Mouse (Mus musculus) stomach, embryonic 16.5 days (tissue): ENCODE measurements around the gene Celsr1. TPM values are rescaled to one million over a fixed set of nuclear protein-coding genes. Genes with fewer than 3 reads are reported as not detected.

Experiments
- ATAC-seq: fragments of 200-750 bp; cut with Nextera tagmentation; 2 replicates; pipeline ENCODE4 v1.8.0; 2017; ENCODE audit warnings: moderate number of reproducible peaks, moderate TSS enrichment; ENCODE audit not compliant: insufficient read depth, low FRiP score
- H3K27ac ChIP-seq: fragments of 300-500 bp; sonication (generic); 2 replicates; pipeline ENCODE4 v1.5.1; 2014; ENCODE audit warnings: low read length
- H3K27me3 ChIP-seq: fragments of 300-500 bp; sonication (generic); 2 replicates; pipeline ENCODE4 v1.6.1; 2014; ENCODE audit warnings: low read length, control low read depth, mixed read lengths; ENCODE audit not compliant: control insufficient read depth, insufficient read depth
- H3K36me3 ChIP-seq: fragments of 300-500 bp; sonication (generic); 2 replicates; pipeline ENCODE4 v1.6.1; 2014; ENCODE audit warnings: low read length; ENCODE audit not compliant: control insufficient read depth, insufficient read depth
- H3K4me1 ChIP-seq: fragments of 300-500 bp; sonication (generic); 2 replicates; pipeline ENCODE4 v1.6.1; 2014; ENCODE audit warnings: low read length, control low read depth, mixed read lengths; ENCODE audit not compliant: control insufficient read depth, insufficient read depth
- H3K4me2 ChIP-seq: fragments of 300-500 bp; sonication (generic); 2 replicates; pipeline ENCODE4 v1.6.1; 2014; ENCODE audit warnings: low read depth, low read length, mixed read lengths
- H3K4me3 ChIP-seq: fragments of 300-500 bp; sonication (generic); replicated peaks from 2 replicates; pipeline ENCODE4 v1.5.1; 2014; ENCODE audit warnings: mild to moderate bottlenecking, low read length
- H3K9ac ChIP-seq: fragments of 300-500 bp; sonication (generic); 2 replicates; pipeline ENCODE4 v1.6.1; 2014; ENCODE audit warnings: low read length
- H3K9me3 ChIP-seq: fragments of 300-500 bp; sonication (generic); replicated peaks from 2 replicates; pipeline ENCODE4 v1.6.1; 2016; ENCODE audit warnings: low read length, control low read depth; ENCODE audit not compliant: control insufficient read depth
- WGBS: fragments of 180-500 bp; shearing (Covaris S2); extraction: QIAGEN DNeasy Blood & Tissue Kit; methylation state at CpG from one replicate; pipeline ENCODE4 v1.1.7; 2014; 5-methylcytosine and 5-hydroxymethylcytosine counted together
- polyA plus RNA-seq: library from polyadenylated mRNA; unstranded; fragments of >200 nt; fragmentation: Nextera tagmentation; extraction: Ambion mirVana; gene quantifications from 2 replicates; pipeline ENCODE4 v1.2.1, GENCODE M21; 2015

Celsr1 gene
- polyA plus RNA-seq, 1 experiment from 2014 or later: 2.7 TPM

GRCm38 (mm10) chr15:85987896-85988295 lies 45.7 kb downstream of the Celsr1 start:
- H3K36me3 ChIP-seq: no peaks in the 10 kb centered on the region
- H3K27ac ChIP-seq: no peak overlapping the region
- no peak overlapping the region for H3K4me2 ChIP-seq
- H3K9ac ChIP-seq: no peak overlapping the region
- no peak for ATAC-seq
- no peaks in the 10 kb centered on the region for H3K9me3 ChIP-seq
- WGBS: 66% methylated on average over 5 of the region's 5 CpGs
- H3K27me3 ChIP-seq: no peaks in the 10 kb centered on the region
- H3K4me1 ChIP-seq: 0 out of 2 replicates have a peak, but pooled peaks cover 6% of the 10 kb centered on the region
- no peak overlapping the region for H3K4me3 ChIP-seq

GRCm38 (mm10) chr15:85986170-85986569 lies 47.4 kb downstream of the Celsr1 start:
- no peak for ATAC-seq
- H3K4me1 ChIP-seq: 0 out of 2 replicates have a peak, but pooled peaks cover 3% of the 10 kb centered on the region
- H3K4me2 ChIP-seq: no peak overlapping the region
- H3K4me3 ChIP-seq: no peak overlapping the region
- H3K36me3 ChIP-seq: no peaks in the 10 kb centered on the region
- no peak overlapping the region for H3K27ac ChIP-seq
- H3K27me3 ChIP-seq: no peaks in the 10 kb centered on the region
- no peak overlapping the region for H3K9ac ChIP-seq
- 86% methylated on average over 4 of the region's 4 CpGs for WGBS
- H3K9me3 ChIP-seq: no peaks in the 10 kb centered on the region

GRCm38 (mm10) chr15:85985601-85986000 lies 48.0 kb downstream of the Celsr1 start:
- H3K9me3 ChIP-seq: no peaks in the 10 kb centered on the region
- no peaks in the 10 kb centered on the region for H3K4me1 ChIP-seq
- no peaks in the 10 kb centered on the region for H3K27me3 ChIP-seq
- WGBS: 78% methylated on average over 4 of the region's 4 CpGs
- H3K4me2 ChIP-seq: no peak overlapping the region
- no peak for ATAC-seq
- H3K4me3 ChIP-seq: no peak overlapping the region
- no peaks in the 10 kb centered on the region for H3K36me3 ChIP-seq
- H3K27ac ChIP-seq: no peak overlapping the region
- H3K9ac ChIP-seq: no peak overlapping the region

- WGBS: 84% methylated on average over 7 of the region's 7 CpGs
- Histone ChIP-seq H3K4me1 (no peaks in the 10 kb centered on the region), H3K4me3 (no peak overlapping the region), H3K9ac (no peak overlapping the region), H3K36me3 (no peaks in the 10 kb centered on the region), H3K9me3 (no peaks in the 10 kb centered on the region), H3K4me2 (no peak overlapping the region), H3K27me3 (no peaks in the 10 kb centered on the region), H3K27ac (no peak overlapping the region)
- ATAC-seq: no peak
These were observed 50.4 kb downstream of the Celsr1 start for GRCm38 (mm10) chr15:85983131-85983530.

DNA sequence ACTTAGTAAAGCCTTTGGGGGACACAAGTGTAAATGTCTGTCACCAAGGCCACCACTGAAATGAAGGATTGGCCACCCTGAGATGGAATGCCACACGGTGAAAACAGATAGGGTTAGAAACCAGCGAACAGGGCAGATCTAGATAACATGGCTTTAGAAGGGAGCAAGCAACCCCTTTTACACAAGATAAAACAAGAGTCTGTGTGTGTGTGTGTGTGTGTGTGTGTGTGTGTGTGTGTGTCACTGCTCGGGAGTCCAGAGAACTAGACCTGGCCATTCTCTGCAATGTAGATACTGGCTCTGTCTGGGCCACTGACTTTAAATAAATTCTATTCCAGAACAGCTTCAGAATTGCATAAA lies 51.2 kb downstream of the Celsr1 start:
- ATAC-seq: no peak
- Histone ChIP-seq H3K4me1 (no peaks in the 10 kb centered on the region), H3K9ac (no peak overlapping the region), H3K36me3 (no peaks in the 10 kb centered on the region), H3K4me3 (no peak overlapping the region), H3K27ac (no peak overlapping the region), H3K27me3 (no peaks in the 10 kb centered on the region), H3K4me2 (no peak overlapping the region), H3K9me3 (no peaks in the 10 kb centered on the region)
- 45% methylated on average over 3 of the region's 3 CpGs for WGBS

DNA sequence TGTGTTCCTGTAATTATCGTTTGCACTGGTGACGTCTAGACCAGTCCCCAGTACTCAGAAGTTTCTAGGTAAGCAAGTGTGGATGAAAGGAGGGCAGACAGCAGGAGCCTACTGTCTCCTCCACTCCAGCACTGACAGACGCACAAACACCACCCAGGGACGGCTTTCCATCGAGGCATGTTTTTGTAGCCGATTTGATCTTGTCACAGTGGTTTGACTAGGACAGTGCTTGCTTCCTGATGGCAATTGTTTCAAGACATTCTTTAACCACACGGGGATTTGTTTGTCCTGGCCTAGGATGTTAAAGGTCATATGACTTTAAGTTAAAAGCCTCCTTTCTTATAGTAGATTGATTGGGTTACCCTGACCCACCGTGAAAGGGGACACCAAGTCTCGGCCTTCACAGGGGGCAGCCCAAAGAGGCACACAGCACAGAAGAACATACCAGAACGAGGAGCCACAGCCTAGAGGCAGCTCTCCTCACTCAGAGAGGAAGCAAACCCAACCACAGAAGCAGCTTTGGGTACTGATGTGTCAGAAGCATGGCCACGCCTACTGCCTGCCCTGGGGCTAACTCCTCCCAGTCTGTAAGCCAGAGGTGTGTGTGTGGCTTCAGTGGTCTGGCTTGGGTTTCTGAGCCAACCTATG lies 51.7 kb downstream of the Celsr1 start:
- Histone ChIP-seq H3K9me3 (no peaks in the 10 kb centered on the region), H3K4me1 (no peaks in the 10 kb centered on the region), H3K27me3 (no peaks in the 10 kb centered on the region), H3K9ac (no peak overlapping the region), H3K4me3 (no peak overlapping the region), H3K4me2 (no peak overlapping the region), H3K27ac (no peak overlapping the region), H3K36me3 (no peaks in the 10 kb centered on the region)
- no peak for ATAC-seq
- 29% methylated on average over 11 of the region's 11 CpGs for WGBS

DNA sequence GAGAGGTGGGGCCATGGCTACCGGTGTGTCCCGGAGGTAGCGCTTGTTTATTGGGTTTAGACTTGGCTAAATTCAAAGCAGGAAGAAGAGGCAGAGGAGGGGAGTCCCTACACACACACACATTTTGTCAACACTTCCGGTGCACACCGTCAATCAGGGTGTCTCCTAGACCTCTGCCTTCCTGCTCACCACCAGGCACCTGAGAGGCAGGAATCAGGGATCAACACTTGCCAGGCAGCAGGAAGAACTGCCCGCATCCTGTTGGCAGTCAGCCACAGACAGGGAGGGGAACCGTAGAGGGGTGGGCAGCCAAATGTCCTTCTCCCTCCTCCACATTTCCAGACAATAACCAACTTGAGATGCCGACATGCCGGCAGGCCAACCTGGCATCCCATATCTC lies 56.5 kb downstream of the Celsr1 start:
- H3K36me3 ChIP-seq: no peaks in the 10 kb centered on the region
- H3K27me3 ChIP-seq: no peaks in the 10 kb centered on the region
- peaks cover 6% of the 10 kb centered on the region for H3K4me1 ChIP-seq
- ATAC-seq: peak; percentile 17; the same call in 1 of the 2 replicates
- WGBS: 65% methylated on average over 9 of the region's 9 CpGs
- no peak overlapping the region for H3K4me2 ChIP-seq
- H3K4me3 ChIP-seq: no peak overlapping the region
- no peak overlapping the region for H3K27ac ChIP-seq
- no peaks in the 10 kb centered on the region for H3K9me3 ChIP-seq
- no peak overlapping the region for H3K9ac ChIP-seq

DNA sequence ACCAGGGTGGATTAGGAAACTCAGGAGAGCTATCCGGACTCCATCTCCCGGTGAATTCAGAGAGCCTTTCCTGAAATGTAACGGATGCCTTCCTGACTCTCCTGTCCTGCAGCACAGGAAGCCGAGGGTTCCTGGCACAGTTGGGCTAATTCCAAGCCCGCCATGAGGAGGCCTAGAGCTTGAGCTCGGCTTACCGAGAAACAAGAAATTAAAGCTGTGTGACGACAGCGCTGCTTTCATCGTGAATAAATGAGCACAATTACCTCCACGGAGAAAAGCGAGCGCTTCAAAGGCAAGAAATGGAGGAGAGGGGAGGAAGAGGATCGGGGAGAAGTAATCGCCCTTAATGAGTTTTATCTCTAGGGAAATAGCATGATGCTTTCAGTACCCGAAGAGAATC lies 57.8 kb downstream of the Celsr1 start:
- WGBS: 54% methylated on average over 16 of the region's 16 CpGs

DNA sequence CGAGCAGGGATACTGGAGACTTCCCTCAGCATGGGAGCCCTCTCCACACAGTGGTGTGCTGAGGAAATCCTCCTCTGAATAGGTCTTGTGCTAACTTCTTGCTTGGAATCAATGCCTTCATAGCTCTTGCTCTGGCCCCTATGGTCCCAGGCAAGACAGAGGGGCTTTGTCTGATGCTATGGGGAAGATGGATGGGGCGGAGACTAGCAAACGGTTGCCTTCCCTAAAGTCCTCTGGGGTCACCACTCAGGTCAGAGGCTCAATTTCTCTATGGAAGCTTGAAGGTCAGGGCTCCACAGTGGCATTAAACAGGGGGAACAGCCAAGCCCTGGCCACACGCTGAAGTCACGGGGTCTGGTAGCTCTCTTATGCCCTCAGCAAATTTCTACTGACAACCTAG lies 62.0 kb downstream of the Celsr1 start:
- Histone ChIP-seq H3K4me2 (no peak overlapping the region), H3K9ac (no peak overlapping the region), H3K27me3 (no peaks in the 10 kb centered on the region), H3K4me3 (no peak overlapping the region), H3K4me1 (peaks cover 13% of the 10 kb centered on the region), H3K27ac (no peak overlapping the region), H3K9me3 (no peaks in the 10 kb centered on the region), H3K36me3 (no peaks in the 10 kb centered on the region)
- 59% methylated on average over 5 of the region's 5 CpGs for WGBS
- no peak for ATAC-seq

More for the DNA sequence above, 57.8 kb downstream of the Celsr1 start:
- H3K9ac ChIP-seq: no peak overlapping the region
- no peak overlapping the region for H3K4me2 ChIP-seq
- no peaks in the 10 kb centered on the region for H3K27me3 ChIP-seq
- H3K27ac ChIP-seq: no peak overlapping the region
- H3K9me3 ChIP-seq: no peaks in the 10 kb centered on the region
- no peak overlapping the region for H3K4me3 ChIP-seq
- H3K36me3 ChIP-seq: no peaks in the 10 kb centered on the region
- ATAC-seq: no peak
- H3K4me1 ChIP-seq: peaks cover 6% of the 10 kb centered on the region
